Mouse (Mus musculus) hindbrain, embryonic 15.5 days (tissue): ENCODE results near the gene Bdp1. TPM values are rescaled to one million over a fixed set of nuclear protein-coding genes. Genes with fewer than 3 reads are reported as not detected.

Experiments used
- ATAC-seq: fragments of 200-750 bp; cut with Nextera tagmentation; 2 replicates; pipeline ENCODE4 v1.8.0; 2017; ENCODE audit warnings: low read depth, moderate number of reproducible peaks, moderate TSS enrichment; ENCODE audit not compliant: low FRiP score
- H3K27ac ChIP-seq: fragments of 300-500 bp; sonication (generic); replicated peaks from 2 replicates; pipeline ENCODE4 v1.5.1; 2015; ENCODE audit warnings: mild to moderate bottlenecking, inconsistent platforms
- H3K27me3 ChIP-seq: fragments of 300-500 bp; sonication (generic); 2 replicates; pipeline ENCODE4 v1.6.1; 2015; ENCODE audit warnings: control low read depth, inconsistent platforms
- H3K36me3 ChIP-seq: fragments of 300-500 bp; sonication (generic); 2 replicates; pipeline ENCODE4 v1.6.1; 2015; ENCODE audit warnings: control low read depth, inconsistent platforms
- H3K4me1 ChIP-seq: fragments of 300-500 bp; sonication (generic); replicated peaks from 2 replicates; pipeline ENCODE4 v1.6.1; 2015; ENCODE audit warnings: control low read depth, inconsistent platforms
- H3K4me2 ChIP-seq: fragments of 300-500 bp; sonication (generic); 2 replicates; pipeline ENCODE4 v1.6.1; 2015; ENCODE audit warnings: moderate library complexity, mild to moderate bottlenecking, inconsistent platforms
- H3K4me3 ChIP-seq: fragments of 300-500 bp; sonication (generic); 2 replicates; pipeline ENCODE4 v1.5.1; 2015; ENCODE audit warnings: mild to moderate bottlenecking, inconsistent platforms
- H3K9ac ChIP-seq: fragments of 300-500 bp; sonication (generic); 2 replicates; pipeline ENCODE4 v1.6.1; 2015; ENCODE audit warnings: inconsistent platforms
- H3K9me3 ChIP-seq: fragments of 300-500 bp; sonication (generic); 2 replicates; pipeline ENCODE4 v1.6.1; 2016; ENCODE audit warnings: control low read depth, inconsistent platforms
- WGBS: fragments of 180-500 bp; shearing (Covaris S2); methylation state at CpG from one replicate; pipeline ENCODE4 v1.1.7; 2015; 5-methylcytosine and 5-hydroxymethylcytosine counted together
- polyA plus RNA-seq: library from polyadenylated mRNA; unstranded; fragments of >200 nt; fragmentation: Nextera tagmentation; extraction: Ambion mirVana; gene quantifications from 2 replicates; pipeline ENCODE4 v1.2.1, GENCODE M21; 2015

Bdp1 gene
- polyA plus RNA-seq, 1 experiment from 2014 or later: 23.9 TPM

- no peak overlapping the region for H3K9ac ChIP-seq
- 94% methylated on average over 4 of the region's 4 CpGs for WGBS
- H3K9me3 ChIP-seq: no peaks in the 10 kb centered on the region
- H3K4me2 ChIP-seq: no peak overlapping the region
- H3K4me1 ChIP-seq: no peaks in the 10 kb centered on the region
- H3K36me3 ChIP-seq: 0 out of 2 replicates have a peak, but pooled peaks cover 6% of the 10 kb centered on the region
- H3K4me3 ChIP-seq: no peak overlapping the region
- ATAC-seq: no peak
- no peak overlapping the region for H3K27ac ChIP-seq
- no peaks in the 10 kb centered on the region for H3K27me3 ChIP-seq
Measured at GRCm38 (mm10) chr13:99989592-99989991, 114.3 kb downstream of the Bdp1 start.

- WGBS: 72% methylated on average over 1 of the region's 1 CpGs
- H3K4me2 ChIP-seq: no peak overlapping the region
- no peak overlapping the region for H3K27ac ChIP-seq
- H3K36me3 ChIP-seq: no peaks in the 10 kb centered on the region
- H3K9me3 ChIP-seq: no peaks in the 10 kb centered on the region
- no peak overlapping the region for H3K4me3 ChIP-seq
- ATAC-seq: no peak
- no peaks in the 10 kb centered on the region for H3K27me3 ChIP-seq
- H3K9ac ChIP-seq: no peak overlapping the region
- no peaks in the 10 kb centered on the region for H3K4me1 ChIP-seq
Measured at GRCm38 (mm10) chr13:99983320-99983719, 120.5 kb downstream of the Bdp1 start.

GRCm38 (mm10) chr13:99979406-99979805 lies 124.5 kb downstream of the Bdp1 start:
- Histone ChIP-seq H3K27me3 (no peaks in the 10 kb centered on the region), H3K36me3 (0 out of 2 replicates have a peak, but pooled peaks cover 14% of the 10 kb centered on the region), H3K4me3 (no peak overlapping the region), H3K27ac (no peak overlapping the region), H3K9ac (no peak overlapping the region), H3K4me2 (no peak overlapping the region), H3K4me1 (no peaks in the 10 kb centered on the region), H3K9me3 (no peaks in the 10 kb centered on the region)
- ATAC-seq: no peak
- WGBS: 69% methylated on average over 2 of the region's 2 CpGs

- 84% methylated on average over 5 of the region's 5 CpGs for WGBS
Measured at GRCm38 (mm10) chr13:99970089-99970488, 133.8 kb downstream of the Bdp1 start.

More at GRCm38 (mm10) chr13:99970089-99970488, 133.8 kb downstream of the Bdp1 start:
- Histone ChIP-seq H3K9ac (no peak overlapping the region), H3K9me3 (no peaks in the 10 kb centered on the region), H3K4me1 (no peaks in the 10 kb centered on the region), H3K27me3 (no peaks in the 10 kb centered on the region), H3K4me3 (no peak overlapping the region), H3K27ac (no peak overlapping the region), H3K36me3 (peaks cover 11% of the 10 kb centered on the region; the same call in 1 of the 2 replicates), H3K4me2 (no peak overlapping the region)
- no peak for ATAC-seq

Other genes starting within 250 kb of the Bdp1 start
- 26.6 and 32.2 TPM in 2 replicates for gene Cartpt, start 203.0 kb downstream of the Bdp1 start, polyA plus RNA-seq
- 34.0 and 34.6 TPM in 2 replicates for gene Mccc2, start 88.4 kb downstream of the Bdp1 start, polyA plus RNA-seq
- gene Serf1, start 3.9 kb upstream of the Bdp1 start, polyA plus RNA-seq: 405 and 406 TPM in 2 replicates
- 43.2 and 43.4 TPM in 2 replicates for gene Smn1, start 20.8 kb upstream of the Bdp1 start, polyA plus RNA-seq
- 0.09 and 0.13 TPM in 2 replicates for gene Naip2, start 98.0 kb upstream of the Bdp1 start, polyA plus RNA-seq
- 0.14 and 0.16 TPM in 2 replicates for gene Naip5, start 142.3 kb upstream of the Bdp1 start, polyA plus RNA-seq
- 0.03 and 0.09 TPM in 2 replicates for gene Naip6, start 213.6 kb upstream of the Bdp1 start, polyA plus RNA-seq